Mouse (Mus musculus): Measurements from ENCODE around the gene Numb. TPM values are rescaled to one million over a fixed set of nuclear protein-coding genes. Genes with fewer than 3 reads are reported as not detected.

Gene Numb
- polyA plus RNA-seq, 1 experiment from 2014 or later = 28.9 TPM

- H3K4me1 ChIP-seq (replicated peaks; ENCODE audit: control insufficient read depth, insufficient read depth, low read length) = no peaks in the 10 kb centered on the region
- no peak for TF ChIP-seq CTCF (IDR thresholded peaks at IDR 0.05; ENCODE audit: low read depth)
- H3K27me3 ChIP-seq (replicated peaks; ENCODE audit: control insufficient read depth, insufficient read depth, low read length) = no peaks in the 10 kb centered on the region
- H3K9ac ChIP-seq (ENCODE audit: low read depth, low read length) = no peak overlapping the region
- no peaks in the 10 kb centered on the region for H3K9me3 ChIP-seq (ENCODE audit: control insufficient read depth)
- H3K36me3 ChIP-seq (ENCODE audit: control insufficient read depth, insufficient read depth) = peaks cover 50% of the 10 kb centered on the region
- WGBS = 73% methylated on average over 4 of the region's 4 CpGs
- ATAC-seq = no peak
- H3K4me2 ChIP-seq (replicated peaks; ENCODE audit: low read depth) = no peak overlapping the region
- no peak overlapping the region for H3K27ac ChIP-seq (ENCODE audit: low read depth, low read length)
- H3K4me3 ChIP-seq (ENCODE audit: low read depth, low read length) = no peak overlapping the region
Measured at GRCm38 (mm10) chr12:83790749-83791148, 131.0 kb downstream of the Numb start.

DNA sequence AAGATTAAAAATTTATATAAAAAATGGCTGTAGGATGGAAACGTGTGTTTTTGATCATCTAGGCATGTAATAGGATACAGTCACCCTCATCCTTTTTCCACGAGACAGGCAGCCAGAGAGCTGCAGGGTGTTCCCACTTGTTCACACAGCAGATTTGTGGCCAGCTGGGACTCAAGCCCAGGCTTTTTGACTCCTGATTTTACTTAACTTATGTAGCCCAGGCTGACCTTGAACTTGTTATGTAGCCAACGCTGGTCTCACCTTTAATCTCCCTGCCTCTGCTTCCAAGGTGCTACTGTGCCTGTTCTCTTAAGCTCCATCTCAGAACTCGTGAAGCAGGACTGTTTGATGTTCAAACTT lies 132.0 kb downstream of the Numb start:
- Histone ChIP-seq H3K27me3 (replicated peaks; ENCODE audit: control insufficient read depth, insufficient read depth, low read length) (no peaks in the 10 kb centered on the region), H3K4me2 (replicated peaks; ENCODE audit: low read depth) (no peak overlapping the region), H3K4me1 (replicated peaks; ENCODE audit: control insufficient read depth, insufficient read depth, low read length) (no peaks in the 10 kb centered on the region), H3K9ac (ENCODE audit: low read depth, low read length) (no peak overlapping the region), H3K9me3 (ENCODE audit: control insufficient read depth) (no peaks in the 10 kb centered on the region), H3K36me3 (ENCODE audit: control insufficient read depth, insufficient read depth) (peaks cover 40% of the 10 kb centered on the region), H3K4me3 (ENCODE audit: low read depth, low read length) (no peak overlapping the region), H3K27ac (ENCODE audit: low read depth, low read length) (no peak overlapping the region)
- ATAC-seq = no peak
- WGBS = 51% methylated on average over 4 of the region's 4 CpGs
- TF ChIP-seq CTCF (IDR thresholded peaks at IDR 0.05; ENCODE audit: low read depth) = no peak

DNA sequence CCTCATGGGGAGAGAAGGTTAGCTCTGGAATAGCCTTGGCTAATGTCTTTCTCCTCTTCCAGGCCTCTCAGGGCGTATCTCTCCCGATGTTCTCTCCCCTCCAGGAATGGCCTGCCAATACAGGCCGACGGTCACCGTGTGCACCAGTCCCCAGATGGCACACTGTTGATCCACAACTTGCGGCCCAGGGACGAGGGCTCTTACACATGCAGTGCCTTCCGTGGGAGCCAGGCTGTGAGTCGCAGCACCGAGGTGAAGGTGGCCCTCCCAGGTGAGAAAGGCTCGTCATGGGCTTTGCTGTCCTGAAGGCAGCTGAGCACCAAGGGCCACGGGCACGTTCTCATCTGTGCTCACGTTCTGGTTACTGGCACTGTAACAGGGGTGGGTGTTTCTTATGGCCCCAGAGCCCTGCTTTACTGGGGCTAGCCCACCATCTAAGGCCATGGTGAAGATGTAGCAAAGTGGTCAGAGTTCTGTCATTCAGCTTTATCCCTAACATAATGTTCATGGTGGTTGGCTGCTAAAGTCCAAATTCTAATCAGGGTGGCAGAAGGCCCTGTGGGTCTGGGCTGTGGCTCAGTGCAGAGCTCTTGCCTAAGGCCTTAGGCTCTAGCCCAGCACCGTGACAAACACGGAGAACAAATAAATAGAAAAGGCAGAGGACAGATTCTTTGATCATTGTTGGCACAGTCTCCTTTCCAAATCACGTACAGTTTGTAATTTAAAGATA lies 132.5 kb downstream of the Numb start:
- ATAC-seq = no peak
- H3K9ac ChIP-seq (ENCODE audit: low read depth, low read length) = no peak overlapping the region
- 90% methylated on average over 17 of the region's 17 CpGs for WGBS
- no peaks in the 10 kb centered on the region for H3K9me3 ChIP-seq (ENCODE audit: control insufficient read depth)
- H3K4me1 ChIP-seq (replicated peaks; ENCODE audit: control insufficient read depth, insufficient read depth, low read length) = no peaks in the 10 kb centered on the region
- TF ChIP-seq CTCF (IDR thresholded peaks at IDR 0.05; ENCODE audit: low read depth) = no peak
- no peak overlapping the region for H3K4me3 ChIP-seq (ENCODE audit: low read depth, low read length)
- peaks cover 36% of the 10 kb centered on the region for H3K36me3 ChIP-seq (ENCODE audit: control insufficient read depth, insufficient read depth)
- H3K27ac ChIP-seq (ENCODE audit: low read depth, low read length) = no peak overlapping the region
- H3K27me3 ChIP-seq (replicated peaks; ENCODE audit: control insufficient read depth, insufficient read depth, low read length) = no peaks in the 10 kb centered on the region
- no peak overlapping the region for H3K4me2 ChIP-seq (replicated peaks; ENCODE audit: low read depth)

DNA sequence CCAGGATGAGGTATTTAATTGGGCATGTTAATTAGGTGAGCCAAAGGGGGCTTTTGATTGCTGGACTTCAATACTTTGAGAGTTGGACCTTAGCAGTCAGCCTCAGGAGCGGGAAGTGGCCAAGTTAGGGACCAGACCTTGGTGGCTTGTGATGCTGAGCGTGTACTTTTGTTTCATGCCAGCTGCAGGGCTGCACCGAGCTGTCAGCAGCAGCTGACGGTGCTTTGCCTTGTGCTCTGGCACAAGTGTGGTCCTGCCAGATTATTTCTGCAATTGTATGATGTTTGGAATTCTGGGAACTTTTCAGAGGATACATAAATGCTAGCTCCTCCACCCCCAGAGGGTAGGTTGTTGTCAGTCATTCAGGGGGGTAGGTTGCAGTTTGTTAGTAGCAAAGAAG lies 136.4 kb downstream of the Numb start:
- WGBS = 73% methylated on average over 4 of the region's 4 CpGs
- TF ChIP-seq CTCF (IDR thresholded peaks at IDR 0.05; ENCODE audit: low read depth) = no peak

GRCm38 (mm10) chr12:83782669-83783068 lies 139.1 kb downstream of the Numb start:
- no peaks in the 10 kb centered on the region for H3K27me3 ChIP-seq (replicated peaks; ENCODE audit: control insufficient read depth, insufficient read depth, low read length)
- no peak overlapping the region for H3K4me3 ChIP-seq (ENCODE audit: low read depth, low read length)
- H3K9ac ChIP-seq (ENCODE audit: low read depth, low read length) = no peak overlapping the region
- TF ChIP-seq CTCF (IDR thresholded peaks at IDR 0.05; ENCODE audit: low read depth) = no peak
- H3K36me3 ChIP-seq (ENCODE audit: control insufficient read depth, insufficient read depth) = peaks cover 32% of the 10 kb centered on the region
- no peak overlapping the region for H3K4me2 ChIP-seq (replicated peaks; ENCODE audit: low read depth)
- no peaks in the 10 kb centered on the region for H3K9me3 ChIP-seq (ENCODE audit: control insufficient read depth)
- 87% methylated on average over 10 of the region's 10 CpGs for WGBS
- H3K27ac ChIP-seq (ENCODE audit: low read depth, low read length) = no peak overlapping the region
- no peaks in the 10 kb centered on the region for H3K4me1 ChIP-seq (replicated peaks; ENCODE audit: control insufficient read depth, insufficient read depth, low read length)
- ATAC-seq = no peak

More for the DNA sequence above, 136.4 kb downstream of the Numb start:
- no peak overlapping the region for H3K9ac ChIP-seq (ENCODE audit: low read depth, low read length)
- H3K36me3 ChIP-seq (ENCODE audit: control insufficient read depth, insufficient read depth) = peaks cover 17% of the 10 kb centered on the region; the same call in 1 of the 2 replicates
- no peaks in the 10 kb centered on the region for H3K27me3 ChIP-seq (replicated peaks; ENCODE audit: control insufficient read depth, insufficient read depth, low read length)
- no peak overlapping the region for H3K27ac ChIP-seq (ENCODE audit: low read depth, low read length)
- no peak for ATAC-seq
- H3K4me3 ChIP-seq (ENCODE audit: low read depth, low read length) = no peak overlapping the region
- H3K4me2 ChIP-seq (replicated peaks; ENCODE audit: low read depth) = no peak overlapping the region
- no peaks in the 10 kb centered on the region for H3K4me1 ChIP-seq (replicated peaks; ENCODE audit: control insufficient read depth, insufficient read depth, low read length)
- no peaks in the 10 kb centered on the region for H3K9me3 ChIP-seq (ENCODE audit: control insufficient read depth)

DNA sequence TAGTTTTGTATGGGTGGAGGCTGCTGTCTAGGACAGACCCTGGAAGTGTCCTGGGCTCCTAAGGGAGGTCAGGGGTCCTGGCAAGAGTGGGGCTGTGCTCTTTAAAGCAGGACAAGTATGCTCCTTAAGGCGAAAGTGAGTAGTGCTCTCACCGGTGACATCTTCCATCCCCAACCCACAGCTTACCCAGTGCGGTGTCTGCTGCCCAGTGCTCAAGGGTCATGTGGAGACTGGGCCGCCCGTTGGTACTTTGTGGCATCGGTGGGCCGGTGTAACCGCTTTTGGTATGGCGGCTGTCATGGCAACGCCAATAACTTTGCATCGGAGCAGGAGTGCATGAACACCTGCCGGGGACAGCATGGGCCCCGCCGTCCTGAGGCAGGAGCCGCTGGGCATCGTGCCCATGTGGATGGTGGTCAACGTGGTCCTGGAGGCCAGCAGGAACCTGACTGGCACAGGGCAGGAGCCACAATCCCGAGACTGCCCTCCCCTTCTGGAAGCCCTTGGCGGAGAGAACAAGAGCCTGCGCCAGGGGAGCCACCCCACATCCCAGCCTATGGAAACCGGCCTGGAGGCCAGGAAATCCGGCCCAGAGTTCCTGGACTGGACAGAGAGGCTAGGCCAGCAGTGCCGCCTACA lies 140.0 kb downstream of the Numb start:
- Histone ChIP-seq H3K4me3 (ENCODE audit: low read depth, low read length) (no peak overlapping the region), H3K9ac (ENCODE audit: low read depth, low read length) (no peak overlapping the region), H3K27me3 (replicated peaks; ENCODE audit: control insufficient read depth, insufficient read depth, low read length) (no peaks in the 10 kb centered on the region), H3K9me3 (ENCODE audit: control insufficient read depth) (no peaks in the 10 kb centered on the region), H3K36me3 (ENCODE audit: control insufficient read depth, insufficient read depth) (peaks cover 39% of the 10 kb centered on the region), H3K4me1 (replicated peaks; ENCODE audit: control insufficient read depth, insufficient read depth, low read length) (no peaks in the 10 kb centered on the region), H3K4me2 (replicated peaks; ENCODE audit: low read depth) (no peak overlapping the region), H3K27ac (ENCODE audit: low read depth, low read length) (no peak overlapping the region)
- WGBS = 80% methylated on average over 23 of the region's 23 CpGs
- no peak for TF ChIP-seq CTCF (IDR thresholded peaks at IDR 0.05; ENCODE audit: low read depth)
- ATAC-seq = 0 out of 2 replicates have a peak, but pooled peaks have one; percentile 6

All from intestine, postnatal 0 days (tissue).